Mouse (Mus musculus) thymus, postnatal 36 days (tissue): ENCODE results near the gene Gm13088.
"Not testable (repeated sequence)": the region's sequence is repeated elsewhere in the genome, so short reads cannot be mapped to it uniquely, and the experiment has no call there.

Experiments
- DNase-seq, 2 experiments: peaks; one replicate each; pipeline ENCODE4 v3.0.0; 2022; ENCODE audit warnings: mixed read lengths in 2 of 2

Gene Gm13088

GRCm38 (mm10) chr4:143657146-143657545, at the start of gene Gm13088:
Gene Gm13088 (minus strand): TSS chr4:143657246.
- DNase-seq, result not testable (repeated sequence)

GRCm38 (mm10) chr4:143702611-143703010, 45.6 kb upstream of the Gm13088 start, which contains the start of gene Gm13089:
Gene Gm13089 (minus strand): TSS chr4:143702711.
- DNase-seq, result no peak

GRCm38 (mm10) chr4:143618101-143618500, 38.9 kb downstream of the Gm13088 start:
- DNase-seq, result not testable (repeated sequence)

GRCm38 (mm10) chr4:143614703-143615102, 42.3 kb downstream of the Gm13088 start, which contains the start of gene Gm13083:
Gene Gm13083 (plus strand): TSS chr4:143615003.
- DNase-seq, result not testable (repeated sequence)

GRCm38 (mm10) chr4:143611927-143612326, 45.1 kb downstream of the Gm13088 start:
- not testable (repeated sequence) for DNase-seq
